Mouse (Mus musculus) left cerebral cortex, adult 8-10 months (tissue): Measurements from ENCODE around the gene Ttc39a. TPM values are rescaled to one million over a fixed set of nuclear protein-coding genes. Genes with fewer than 3 reads are reported as not detected.
"Not testable (repeated sequence)": the region's sequence is repeated elsewhere in the genome, so short reads cannot be mapped to it uniquely, and the experiment has no call there.

Experiments used
- DNase-seq, 2 experiments: peaks; one replicate each; pipeline ENCODE4 v3.0.0; 2022; ENCODE audit warnings: low spot score in 2 of 2
- total RNA-seq, 4 experiments: library from RNA; stranded (reverse); gene quantifications; 2 replicates each; pipeline ENCODE4 v1.2.4; 2022

The Ttc39a gene
- 1 to 10 TPM; 3.8 to 5.8 (median 4.5) TPM for total RNA-seq

- DNase-seq, result peak in 1 of 2 experiments; percentile 16
These were observed at the start of gene Ttc39a for GRCm38 (mm10) chr4:109406486-109407175. Gene Ttc39a (plus strand): TSS chr4:109406623.

DNA sequence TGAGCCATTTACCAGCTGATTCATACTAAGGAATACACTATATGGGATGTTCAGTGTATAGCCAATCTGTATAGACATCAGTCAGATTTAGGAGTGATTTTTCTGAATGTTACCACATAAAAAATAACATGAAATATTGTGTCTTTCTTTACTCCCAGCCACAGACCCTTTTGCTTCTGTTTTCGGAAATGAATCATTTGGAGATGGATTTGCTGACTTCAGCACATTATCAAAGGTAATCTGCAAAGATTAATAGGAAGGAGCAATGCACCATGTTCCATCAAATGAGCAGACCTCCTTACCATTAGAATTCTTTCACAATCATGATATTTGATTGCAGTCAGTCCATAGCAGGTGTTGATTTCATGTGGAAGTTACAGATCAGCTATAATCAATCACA lies 28.3 kb upstream of the Ttc39a start:
- no peak for DNase-seq

DNA sequence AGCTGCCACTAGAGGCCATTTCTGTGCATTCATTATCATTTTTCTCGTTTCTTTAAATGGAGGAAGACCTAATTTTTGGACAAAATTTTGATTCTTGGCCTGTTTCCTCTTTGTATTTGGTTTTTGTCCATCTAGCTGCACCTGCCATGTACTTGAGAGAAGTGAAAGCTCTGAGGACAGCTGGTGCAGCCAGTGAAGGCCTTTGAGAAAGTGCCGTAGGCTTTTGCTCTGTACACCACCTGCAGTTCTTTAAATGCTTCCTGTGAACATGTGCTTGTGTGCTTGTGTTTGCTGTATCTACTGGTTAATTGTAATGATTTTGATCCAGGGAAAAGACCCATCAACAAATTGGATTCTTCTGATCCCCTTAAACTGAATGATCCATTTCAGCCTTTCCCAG lies 24.0 kb upstream of the Ttc39a start:
- DNase-seq, result no peak

DNA sequence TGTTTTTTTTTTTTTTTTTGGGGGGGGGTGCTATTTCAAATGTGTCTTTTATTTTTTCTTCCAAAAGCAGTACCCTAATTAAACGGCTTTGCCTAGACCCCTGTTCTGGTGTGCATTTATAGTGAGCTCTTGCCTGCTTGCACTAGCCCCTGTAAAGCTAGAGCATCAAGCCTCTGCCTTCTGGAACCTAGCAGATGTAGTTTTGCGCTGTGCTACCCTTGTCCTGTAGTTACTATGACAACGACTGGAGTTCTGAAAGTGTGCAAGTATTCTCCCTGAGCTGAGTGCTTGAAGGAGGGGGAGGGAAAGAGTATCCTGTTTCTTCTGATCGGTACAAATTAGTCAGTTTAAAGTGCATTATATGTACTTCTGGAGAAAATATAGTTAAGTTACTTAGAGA lies 20.8 kb upstream of the Ttc39a start:
- no peak for DNase-seq

DNA sequence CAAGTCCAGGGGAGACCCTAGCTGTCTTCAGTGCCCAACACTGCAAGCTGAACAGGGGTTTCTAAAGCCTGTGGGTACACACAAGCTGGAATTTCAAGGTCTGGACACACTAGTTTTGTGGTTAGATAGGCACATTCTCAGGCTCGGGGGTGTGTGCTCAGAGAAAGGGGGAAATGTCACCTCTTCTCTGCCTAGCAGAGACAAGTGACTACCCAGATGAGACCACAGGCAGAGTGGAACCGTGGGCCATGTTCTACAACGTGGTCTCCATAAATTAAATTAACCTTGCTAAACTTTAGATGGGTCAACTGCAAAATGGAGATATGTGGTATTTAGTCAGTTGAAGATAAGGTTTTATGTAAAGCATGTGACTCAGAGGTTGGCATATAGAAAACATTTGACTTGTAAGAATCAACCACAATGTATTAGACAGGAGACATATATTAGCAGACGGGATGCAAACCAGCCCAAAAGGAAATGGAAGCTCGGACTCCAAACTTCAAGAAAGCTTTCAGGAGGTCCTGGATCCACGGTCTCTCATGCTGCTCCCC lies 13.1 kb upstream of the Ttc39a start:
- DNase-seq, result no peak

DNA sequence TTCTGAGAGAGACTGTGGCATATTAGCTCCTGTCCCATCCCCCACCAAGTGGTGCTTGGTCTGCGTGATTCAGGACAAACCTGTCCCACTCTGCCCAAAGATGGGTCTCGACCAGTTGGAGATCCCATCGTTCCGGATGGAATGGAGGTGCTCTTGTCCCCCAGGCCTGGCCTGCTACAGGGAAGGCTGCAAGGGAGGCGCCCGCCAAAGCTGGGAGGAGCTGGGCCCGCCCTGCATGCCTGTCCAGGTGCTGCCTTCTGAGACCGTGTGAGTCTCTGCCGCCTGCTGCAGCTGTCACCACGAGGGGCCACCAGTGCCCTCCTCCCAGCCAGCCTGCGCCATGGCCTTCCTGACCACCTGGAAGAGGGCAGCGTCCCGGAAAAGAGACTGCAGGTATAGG lies 12.5 kb upstream of the Ttc39a start:
- DNase-seq, result no peak

- no peak for DNase-seq
These were observed 11.9 kb upstream of the Ttc39a start for GRCm38 (mm10) chr4:109394314-109395074.

DNA sequence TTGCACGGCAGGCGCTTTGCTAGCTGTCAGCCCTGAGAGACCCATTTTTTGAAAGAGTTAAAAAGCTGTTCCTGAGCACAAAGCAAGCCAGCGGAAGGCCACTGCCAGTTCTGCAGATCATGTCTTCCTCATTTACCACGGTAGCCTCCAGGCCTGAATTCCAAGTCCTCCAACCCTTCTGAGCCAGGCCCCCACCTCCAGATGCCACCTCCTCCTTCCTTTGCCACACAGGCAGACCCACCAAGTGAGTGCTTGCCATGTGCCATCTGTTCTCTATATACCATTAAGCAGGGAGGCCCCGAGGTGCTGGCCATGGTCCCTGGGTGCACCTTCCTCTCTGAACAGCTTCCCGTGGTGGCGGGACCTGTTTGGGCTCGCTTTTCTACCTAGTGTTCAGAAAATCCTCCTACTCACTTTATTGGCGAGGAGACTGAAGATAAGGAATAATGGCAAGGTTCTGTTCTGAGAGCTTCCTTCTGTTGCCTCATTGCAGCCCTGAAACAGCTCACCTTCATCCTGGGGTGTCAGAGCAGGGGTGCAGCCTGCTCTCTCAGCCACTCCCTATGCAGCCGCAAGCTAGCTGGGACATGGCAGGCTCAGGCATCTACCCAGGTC lies 6.0 kb upstream of the Ttc39a start:
- DNase-seq, result no peak

DNA sequence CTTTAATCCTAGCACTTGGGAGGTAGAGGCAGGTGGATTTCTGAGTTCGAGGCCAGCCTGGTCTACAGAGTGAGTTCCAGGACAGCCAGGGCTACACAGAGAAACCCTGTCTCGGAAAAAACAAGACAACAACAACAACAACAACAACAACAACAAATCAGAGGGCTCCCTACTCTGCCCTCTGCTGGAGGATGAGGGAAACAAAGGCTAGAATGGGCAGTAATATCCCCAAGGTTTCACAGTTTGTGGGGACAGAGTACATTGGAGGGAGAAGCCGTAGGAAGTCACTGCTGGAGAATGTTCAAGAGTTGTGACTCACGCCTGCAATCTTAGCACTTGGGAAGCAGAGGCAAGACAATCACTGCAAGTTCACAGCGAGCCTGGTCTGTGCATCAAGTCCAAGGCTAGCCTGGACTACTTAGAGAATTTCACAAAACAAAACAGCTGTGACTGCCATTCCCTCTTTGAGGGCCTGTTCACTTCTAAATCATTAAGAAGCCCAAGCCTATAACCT lies 5.2 kb upstream of the Ttc39a start:
- DNase-seq, result no peak

DNA sequence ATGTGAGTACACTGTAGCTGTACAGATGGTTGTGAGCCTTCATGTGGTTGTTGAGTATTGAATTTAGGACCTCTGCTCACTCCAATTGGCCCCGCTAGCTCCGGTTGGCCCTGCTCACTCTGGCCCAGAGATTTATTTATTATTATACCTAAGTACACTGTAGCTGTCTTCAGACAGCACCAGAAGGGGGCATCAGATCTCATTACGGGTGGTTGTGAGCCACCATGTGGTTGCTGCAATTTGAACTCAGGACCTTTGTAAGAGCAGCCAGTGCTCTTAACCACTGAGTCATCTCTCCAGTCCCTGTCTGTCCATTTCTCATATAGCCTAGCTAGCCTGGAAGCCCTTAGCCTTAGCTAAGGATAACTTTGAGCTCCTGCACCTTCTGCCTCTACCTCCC lies 1.5 kb upstream of the Ttc39a start:
- DNase-seq, result not testable (repeated sequence)

- DNase-seq, result no peak
These were observed 1.0 kb upstream of the Ttc39a start for GRCm38 (mm10) chr4:109405415-109405814.

DNA sequence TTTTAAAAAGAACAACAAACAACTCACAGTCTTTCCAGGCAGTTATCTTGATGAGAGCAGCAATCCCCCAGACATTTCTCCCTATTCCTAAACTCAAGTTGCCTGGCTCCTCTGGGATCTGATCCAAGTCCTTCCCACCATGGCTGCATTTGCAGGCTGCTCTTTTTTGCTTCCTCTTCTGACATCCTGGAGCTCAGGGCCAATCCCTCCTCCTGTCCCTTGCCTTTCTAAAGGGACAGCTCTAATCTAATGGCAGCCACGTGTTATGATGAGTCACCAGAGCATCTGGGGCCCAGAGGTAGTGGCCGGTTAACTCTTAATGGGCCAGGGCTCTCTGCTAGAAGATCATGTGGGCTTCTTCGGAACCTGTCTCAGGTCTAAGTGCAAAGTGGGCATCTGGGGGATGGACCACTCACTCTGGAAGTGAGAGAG lies 353 bp upstream of the Ttc39a start:
- DNase-seq, result peak; percentile 10 to 46

DNA sequence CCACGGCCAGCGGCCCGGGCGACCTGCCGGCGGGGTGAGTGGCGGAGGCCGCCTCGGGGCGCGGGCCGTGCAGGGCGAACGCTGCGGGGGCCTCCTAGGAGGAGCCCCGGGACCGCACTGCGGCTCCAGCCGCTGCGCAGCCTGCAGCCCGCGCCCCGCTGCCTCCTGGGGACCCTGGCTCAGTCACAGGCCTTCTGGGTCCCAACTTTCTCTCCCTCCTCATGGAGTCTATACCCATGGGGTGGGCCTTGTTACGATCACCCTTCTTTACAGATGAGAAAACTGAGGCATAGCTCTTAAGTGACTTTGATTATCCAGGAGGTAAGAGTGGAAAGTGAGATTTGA lies 725 bp downstream of the Ttc39a start:
- DNase-seq, result no peak

- no peak for DNase-seq
These were observed 1.5 kb downstream of the Ttc39a start for GRCm38 (mm10) chr4:109407701-109408485.

- DNase-seq, result no peak
These were observed 4.4 kb downstream of the Ttc39a start for GRCm38 (mm10) chr4:109410681-109411376.

GRCm38 (mm10) chr4:109411377-109411967 lies 5.0 kb downstream of the Ttc39a start:
- no peak for DNase-seq

DNA sequence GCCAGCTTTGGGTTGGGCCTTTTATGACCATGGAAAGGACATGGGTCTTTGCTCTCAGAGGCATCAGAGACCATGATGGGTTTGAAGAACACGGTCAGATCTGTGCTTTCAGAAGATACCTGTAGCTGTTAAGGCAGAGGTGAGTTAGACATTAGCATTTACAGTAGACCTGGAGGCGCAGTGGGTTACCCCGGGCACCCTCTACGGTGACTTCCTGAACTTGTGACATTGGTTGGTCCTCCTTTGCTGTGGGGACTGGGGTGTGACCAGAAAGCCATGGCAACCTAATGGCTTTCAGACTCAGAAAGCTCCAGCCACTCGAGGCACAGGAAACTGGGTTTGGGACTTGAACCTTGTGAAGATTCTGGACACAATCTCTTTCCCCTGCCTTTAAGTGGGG lies 5.8 kb downstream of the Ttc39a start:
- DNase-seq, result no peak

- DNase-seq, result no peak
These were observed 11.6 kb downstream of the Ttc39a start for GRCm38 (mm10) chr4:109417998-109418397.

DNA sequence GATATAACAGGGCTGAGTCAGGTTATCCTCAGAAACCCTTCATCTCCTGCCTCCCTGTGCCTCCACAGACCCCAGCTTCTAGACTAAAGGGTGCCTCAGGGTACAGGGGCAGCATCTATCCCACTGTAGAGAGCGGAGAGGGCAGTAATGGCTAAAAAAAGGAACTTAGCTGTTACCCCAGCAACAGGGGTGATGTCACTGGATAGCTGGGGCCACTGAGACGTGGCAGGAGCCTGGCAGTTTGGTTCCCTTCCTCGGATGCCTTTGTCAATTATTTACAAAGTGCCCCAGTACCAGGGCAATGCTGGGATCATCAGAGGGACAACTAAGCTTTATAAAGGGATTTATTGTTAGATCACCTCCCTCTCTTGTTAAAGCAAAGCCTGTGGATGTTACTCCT lies 12.6 kb downstream of the Ttc39a start:
- no peak for DNase-seq

DNA sequence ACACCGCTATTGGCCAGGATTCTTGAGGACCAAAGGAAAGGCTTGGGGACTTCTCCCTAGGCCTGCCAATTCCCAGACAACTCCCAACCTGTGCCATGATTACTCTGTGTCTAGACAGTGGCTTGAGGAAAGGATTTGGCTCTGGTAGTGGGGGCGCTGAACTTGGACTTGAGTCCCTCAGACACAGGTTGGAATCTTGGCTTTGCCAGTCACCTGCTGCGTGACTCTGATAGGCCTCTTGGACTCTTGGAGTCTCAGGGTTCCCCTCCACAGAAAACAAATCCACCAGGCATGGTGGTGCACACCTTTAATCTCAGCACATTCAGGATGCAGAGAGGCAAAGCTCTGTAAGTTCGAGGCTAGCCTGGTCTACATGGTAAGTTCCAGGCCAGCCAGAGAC lies 13.1 kb downstream of the Ttc39a start:
- DNase-seq, result no peak
